Mouse (Mus musculus): ENCODE measurements around the gene Tlr9.

The Tlr9 gene

DNA sequence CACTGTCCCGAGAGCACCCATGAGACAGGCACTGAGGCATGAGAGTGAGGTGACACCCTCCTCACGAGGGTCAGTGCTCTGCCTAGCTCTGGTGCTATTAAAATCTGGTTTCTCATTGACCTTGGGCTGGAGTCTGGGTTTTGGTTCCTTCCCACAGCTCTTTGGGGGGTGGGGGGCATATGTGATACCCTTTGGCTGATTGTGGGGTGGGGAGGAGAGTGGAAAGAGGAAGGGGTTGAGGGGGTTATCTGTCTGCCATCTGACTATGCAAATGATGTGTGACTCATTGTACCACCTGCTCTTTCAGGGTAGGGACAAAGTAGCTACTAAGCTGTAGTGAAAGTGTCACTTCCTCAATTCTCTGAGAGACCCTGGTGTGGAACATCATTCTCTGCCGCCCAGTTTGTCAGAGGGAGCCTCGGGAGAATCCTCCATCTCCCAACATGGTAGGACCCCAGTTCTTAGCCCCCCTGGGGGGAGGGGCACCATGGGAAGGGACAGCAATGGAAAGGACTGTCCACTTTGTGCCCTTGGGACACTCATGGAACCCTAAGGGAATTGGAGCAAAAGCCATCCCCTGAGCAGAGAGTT lies at the start of gene Tlr9:
Gene Tlr9, plus strand, starts transcription at position 338 of the 591 bp plus-strand sequence.
- DNase-seq (ENCODE audit: low spot score in 2 of 2): no peak

DNA sequence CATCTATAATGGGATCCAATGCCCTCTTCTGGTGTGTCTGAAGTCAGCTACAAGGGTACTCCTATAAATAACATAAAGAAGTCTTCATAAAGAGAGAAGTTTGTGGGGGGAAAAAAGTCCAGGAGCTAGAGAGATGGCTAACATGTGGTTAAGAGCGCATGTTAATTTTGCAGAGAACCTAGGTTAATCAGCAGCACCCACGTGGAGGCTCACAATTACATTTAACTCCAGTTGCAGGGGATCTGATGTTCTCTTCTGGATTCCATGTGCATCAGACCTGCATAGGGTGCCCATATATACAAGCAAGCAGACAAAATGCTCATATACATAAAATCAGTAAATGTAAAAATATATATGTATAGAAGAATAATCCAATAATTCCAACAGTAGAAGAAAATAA lies 49.0 kb upstream of the Tlr9 start:
- DNase-seq (ENCODE audit: low spot score in 2 of 2): no peak

DNA sequence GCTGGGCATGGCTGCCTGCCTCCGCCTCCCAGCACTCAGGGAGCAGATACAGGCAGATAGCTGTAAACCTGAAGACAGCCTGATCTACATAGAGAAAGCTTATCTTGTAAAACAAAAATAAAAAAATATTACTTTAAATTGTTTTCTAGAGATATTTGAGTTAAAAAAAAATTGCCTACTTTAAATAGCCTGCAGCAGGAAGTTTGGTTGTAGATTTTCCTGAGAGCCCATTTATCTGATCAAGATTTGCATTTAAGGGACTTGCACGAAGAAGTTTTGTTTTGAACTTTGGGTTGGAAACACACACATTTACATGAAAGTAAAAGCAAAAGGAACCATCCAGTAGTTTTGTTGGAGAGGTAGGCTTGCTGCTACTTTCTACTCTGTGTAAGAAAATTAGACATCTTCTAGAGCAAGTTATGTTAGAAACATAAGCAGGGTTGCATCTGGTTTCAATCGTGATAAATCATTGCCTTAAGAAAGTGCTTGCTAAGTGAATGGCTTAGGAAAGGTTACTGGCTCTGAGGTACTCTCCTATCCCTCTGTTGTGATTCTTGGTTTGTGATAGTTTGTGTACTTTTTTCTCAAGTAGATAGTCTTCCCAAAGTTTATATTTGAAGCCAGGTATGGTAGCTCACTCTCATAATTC lies 46.7 kb upstream of the Tlr9 start:
- no peak for DNase-seq (ENCODE audit: low spot score in 2 of 2)

DNA sequence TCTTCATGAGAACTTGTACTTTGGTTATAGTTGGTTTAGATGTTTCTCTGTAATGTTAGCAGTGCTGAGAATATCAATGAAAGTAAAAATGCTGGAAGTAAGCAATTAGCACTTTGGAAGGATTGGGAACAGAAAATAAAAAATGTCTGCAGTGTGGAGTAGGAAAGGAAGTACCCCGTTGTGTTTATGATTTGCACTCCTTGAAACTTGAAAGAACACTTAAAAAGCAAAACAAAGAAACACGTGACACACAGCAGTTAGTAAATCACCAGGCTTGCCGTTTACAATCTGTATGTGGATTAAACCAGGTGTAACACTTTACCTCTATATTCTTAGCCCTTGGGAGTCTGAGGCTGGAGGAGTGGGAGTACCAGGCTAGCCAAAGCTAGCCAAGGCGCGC lies 45.6 kb upstream of the Tlr9 start:
- no peak for DNase-seq (ENCODE audit: low spot score in 2 of 2)

DNA sequence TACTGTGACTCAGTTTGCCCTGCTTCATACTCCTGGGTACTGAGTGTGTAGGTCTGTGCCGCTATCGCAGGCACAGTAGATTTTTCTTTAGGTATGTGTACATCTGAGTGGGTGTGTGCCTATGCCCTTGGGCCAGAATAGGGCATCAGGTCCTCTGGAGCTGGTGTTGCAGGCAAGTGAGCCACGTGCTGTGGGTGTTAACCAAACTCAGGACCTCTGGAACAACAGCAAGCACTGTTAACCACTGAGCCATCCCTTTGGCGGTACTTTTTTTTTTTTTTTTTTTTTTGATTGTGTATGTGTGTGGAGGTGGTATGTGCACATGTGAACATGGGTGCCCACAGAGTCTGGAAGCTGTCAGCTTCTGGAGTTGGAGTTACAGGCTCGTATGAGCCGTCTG lies 44.6 kb upstream of the Tlr9 start:
- DNase-seq (ENCODE audit: low spot score in 2 of 2): no peak

DNA sequence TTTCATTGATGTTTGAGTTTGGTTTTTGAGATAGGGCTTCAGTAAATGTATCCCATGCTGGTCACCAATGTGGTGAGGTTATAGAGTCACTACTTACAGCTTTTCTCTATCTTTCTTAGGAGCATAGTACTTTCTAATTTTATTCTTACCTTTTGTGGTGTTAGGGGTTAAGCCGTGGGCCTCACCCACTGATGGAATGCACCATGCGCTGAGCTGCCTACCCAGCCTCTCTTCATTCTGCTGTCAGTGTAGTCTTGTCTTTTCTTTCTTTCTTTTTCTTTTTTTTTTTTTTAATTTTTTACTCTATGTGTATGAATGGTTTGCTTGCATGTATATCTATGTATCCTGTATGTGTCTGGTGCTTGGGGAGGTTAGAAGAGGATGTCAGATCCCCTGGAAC lies 42.9 kb upstream of the Tlr9 start:
- no peak for DNase-seq (ENCODE audit: low spot score in 2 of 2)

DNA sequence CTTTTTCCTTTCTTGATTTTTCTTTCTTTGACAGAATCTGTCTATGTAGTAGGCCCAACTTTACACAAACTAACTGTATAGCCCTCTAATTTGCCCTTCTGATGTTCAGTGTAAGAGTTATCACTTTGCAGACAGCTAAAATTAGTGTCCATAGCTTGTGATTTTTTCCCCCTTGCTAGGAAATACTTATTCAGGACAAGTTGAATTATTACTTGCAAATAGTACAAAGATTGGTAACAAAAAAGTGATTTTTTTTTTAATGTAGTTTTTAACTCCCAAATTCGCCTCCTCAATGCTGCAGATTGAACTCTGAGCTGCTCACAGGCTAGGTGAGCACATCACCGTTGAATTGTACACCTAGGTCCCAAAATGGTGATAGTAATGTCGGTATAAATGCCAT lies 42.4 kb upstream of the Tlr9 start:
- no peak for DNase-seq (ENCODE audit: low spot score in 2 of 2)

DNA sequence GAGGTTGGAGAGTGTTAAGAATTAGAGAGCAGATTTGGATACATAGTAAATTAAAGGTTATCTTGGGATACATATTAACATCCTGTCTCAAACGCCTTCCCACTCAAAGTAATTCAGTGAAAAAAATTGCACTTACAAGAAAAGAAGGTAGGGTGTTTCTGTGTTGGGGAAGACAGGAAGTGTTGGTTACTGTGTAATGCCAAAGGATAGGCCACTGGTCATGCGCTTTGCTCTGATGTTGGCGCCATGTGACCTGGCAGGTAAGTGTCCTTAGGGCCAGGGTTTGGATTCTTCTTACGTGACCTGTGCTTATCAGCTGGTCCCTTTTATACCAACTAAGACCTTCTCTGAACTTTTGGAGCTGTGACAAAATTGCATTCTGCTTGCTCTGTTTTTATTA lies 40.3 kb upstream of the Tlr9 start:
- DNase-seq (ENCODE audit: low spot score in 2 of 2): peak in 1 of 2 experiments; percentile 9

DNA sequence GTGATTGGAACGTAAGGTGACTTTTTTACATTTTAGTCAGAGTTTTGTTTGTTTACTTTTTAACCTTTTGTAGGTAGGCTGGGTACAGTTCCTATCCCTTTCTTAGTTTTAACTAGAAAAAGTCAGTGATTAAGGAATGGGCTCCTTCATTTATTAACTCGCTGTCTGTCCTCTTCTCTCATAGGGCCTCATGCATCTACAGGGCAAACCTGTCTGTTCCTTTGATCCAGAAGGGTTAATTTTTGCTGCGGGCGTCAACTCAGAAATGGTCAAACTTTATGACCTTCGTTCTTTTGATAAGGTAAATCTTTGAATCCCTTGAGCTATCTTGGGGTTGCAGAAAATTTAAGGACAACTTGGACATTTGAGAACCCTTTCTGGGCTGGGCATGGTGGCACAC lies 38.4 kb upstream of the Tlr9 start:
- no peak for DNase-seq (ENCODE audit: low spot score in 2 of 2)

DNA sequence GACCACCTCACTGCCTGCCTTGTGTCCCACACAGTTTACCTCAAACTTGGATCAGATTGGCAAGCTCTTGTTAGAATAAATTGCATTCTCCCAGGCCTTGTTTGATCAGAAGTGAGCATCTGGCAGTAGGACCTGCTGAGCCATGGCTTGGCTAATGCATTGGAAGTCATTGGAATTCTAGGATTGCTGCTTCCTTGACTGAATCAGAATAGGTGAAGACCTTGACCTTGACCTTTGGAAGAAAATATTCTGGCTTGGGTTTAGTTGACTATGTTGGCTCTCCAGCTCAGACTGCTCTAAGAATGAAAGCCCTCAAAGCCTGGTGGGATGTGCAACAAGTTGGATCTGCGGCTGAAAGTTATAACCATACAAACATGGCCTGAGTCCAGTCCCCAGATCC lies 31.0 kb upstream of the Tlr9 start:
- DNase-seq (ENCODE audit: low spot score in 2 of 2): no peak

DNA sequence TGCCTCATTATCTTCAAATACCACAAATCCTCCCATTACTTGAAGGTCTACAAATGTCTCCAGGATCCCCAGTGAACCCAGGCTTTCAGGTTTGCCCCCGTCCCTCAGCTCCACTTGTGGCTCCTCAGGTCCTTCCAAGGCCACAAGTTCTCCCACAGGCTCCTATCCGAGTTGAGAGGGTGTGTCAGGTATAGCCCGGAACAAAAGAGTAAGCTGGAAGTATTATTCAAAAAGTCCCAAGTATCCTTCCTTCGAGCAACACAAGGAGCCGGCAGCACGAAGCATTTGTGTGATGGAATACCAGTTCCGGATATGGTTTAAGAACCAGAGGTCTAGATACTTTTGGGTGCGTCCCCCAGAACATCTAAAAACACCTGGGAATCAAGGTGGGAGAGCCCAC lies 30.4 kb upstream of the Tlr9 start:
- DNase-seq (ENCODE audit: low spot score in 2 of 2): no peak

DNA sequence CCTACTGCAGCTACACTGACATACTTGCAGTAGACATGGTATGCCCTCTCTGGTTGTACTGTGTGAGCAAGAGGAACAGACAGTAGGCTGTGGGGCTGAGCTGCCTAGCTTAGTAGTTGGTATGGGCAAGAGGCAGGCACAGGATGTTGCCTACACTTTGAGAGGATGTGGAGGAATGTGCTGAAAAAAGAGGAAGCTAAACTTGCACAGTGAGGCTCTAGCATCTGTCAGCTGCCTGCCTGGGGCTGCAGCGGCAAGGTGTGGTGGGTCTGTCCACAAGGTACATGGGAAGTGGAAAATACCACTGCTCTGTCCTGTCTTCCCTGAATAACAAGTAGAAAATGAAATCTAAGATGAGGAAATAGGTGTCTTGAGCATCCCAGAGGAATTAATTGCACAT lies 29.4 kb upstream of the Tlr9 start:
- DNase-seq (ENCODE audit: low spot score in 2 of 2): no peak

DNA sequence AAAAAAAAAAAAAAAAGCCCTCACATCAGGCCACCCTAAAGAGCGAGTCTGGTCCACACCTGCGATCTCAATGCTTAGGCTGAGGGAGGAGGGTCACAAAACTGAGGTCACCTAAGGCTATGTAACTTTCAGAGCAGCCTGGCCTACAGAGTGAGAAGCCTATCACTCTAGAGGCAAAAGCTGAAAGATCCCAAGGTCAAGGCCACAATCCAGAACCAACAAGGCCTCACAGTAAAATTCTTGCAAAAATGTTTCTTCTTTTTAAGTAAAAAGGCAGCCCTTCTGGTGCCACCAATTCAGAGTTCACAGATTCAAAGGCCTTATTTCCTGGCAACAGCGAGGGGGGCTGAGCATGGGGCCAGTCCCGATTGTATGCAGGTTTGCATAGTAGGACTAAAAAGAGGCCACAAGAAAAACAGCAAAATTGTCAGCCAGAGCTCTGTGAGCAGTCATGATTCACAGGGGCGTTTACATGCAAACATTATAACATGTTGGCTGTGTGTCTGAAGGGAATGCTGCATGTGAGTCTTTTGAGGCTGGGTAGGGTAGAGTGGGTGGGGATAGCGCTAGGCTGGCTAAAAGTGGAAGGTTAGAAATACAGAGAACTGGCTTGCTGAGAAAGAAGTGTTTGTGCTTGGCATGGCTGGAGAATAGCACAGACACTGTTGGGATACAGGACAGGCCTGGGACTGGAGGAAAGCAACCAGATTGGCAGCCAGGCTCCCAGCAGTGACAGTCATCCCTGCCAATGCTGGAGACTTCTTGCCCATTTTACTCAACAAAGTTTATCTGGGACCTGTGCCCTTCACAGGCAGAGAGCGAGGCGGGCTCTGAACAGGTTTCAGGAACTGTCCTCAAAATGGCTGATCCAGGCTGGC lies 28.2 kb upstream of the Tlr9 start:
- peak in 1 of 2 experiments; percentile 75 for DNase-seq (ENCODE audit: low spot score in 2 of 2)

DNA sequence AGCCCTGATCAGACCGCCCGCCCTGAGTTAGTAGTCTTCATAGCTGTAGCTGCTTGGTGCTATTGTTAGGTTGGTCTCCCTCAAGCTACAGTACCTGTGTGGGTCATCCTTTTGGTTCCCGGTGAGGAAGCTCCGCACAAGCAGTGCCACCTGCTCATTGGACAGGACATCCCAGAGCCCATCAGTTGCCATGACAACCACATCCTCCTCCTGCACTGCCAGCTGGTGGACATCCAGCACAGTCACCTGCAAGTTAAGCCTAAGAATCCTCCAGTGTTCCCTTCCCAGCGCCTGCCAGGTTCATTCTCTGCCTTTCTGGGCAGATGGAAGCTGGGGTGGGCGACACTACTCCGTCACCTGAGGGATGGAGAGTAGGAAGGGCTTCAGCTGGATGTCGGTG lies 26.7 kb upstream of the Tlr9 start:
- peak in 1 of 2 experiments; percentile 68 for DNase-seq (ENCODE audit: low spot score in 2 of 2)

DNA sequence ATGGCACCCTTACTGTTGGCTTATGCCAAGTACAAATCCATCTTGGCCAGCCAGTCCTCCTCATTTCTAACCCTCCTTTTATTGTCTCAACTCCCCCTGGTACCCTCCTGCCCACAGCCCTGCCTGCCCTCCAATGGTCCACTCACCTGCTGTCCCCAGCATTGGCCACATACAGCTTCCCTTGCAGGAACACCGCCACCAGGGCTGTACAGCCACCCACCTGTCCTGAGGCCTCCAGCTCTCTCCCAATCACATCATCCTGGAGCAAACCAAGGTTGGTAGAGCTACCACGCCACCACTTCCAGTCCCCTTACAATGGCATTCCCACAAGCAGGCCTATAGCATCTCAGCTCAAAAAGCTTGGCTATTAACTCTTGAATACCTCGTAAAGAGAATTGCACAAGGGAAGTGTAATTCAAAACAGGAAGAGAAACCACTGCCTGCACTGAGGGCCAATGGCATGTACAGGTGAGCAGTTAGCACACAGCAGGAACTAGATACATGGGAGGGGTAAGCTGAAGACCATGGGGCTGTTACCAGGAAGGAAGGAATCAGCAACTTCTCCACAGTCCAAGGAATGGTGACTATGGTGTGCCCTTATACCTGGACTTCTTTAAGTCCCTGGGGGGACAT lies 25.2 kb upstream of the Tlr9 start:
- no peak for DNase-seq (ENCODE audit: low spot score in 2 of 2)

DNA sequence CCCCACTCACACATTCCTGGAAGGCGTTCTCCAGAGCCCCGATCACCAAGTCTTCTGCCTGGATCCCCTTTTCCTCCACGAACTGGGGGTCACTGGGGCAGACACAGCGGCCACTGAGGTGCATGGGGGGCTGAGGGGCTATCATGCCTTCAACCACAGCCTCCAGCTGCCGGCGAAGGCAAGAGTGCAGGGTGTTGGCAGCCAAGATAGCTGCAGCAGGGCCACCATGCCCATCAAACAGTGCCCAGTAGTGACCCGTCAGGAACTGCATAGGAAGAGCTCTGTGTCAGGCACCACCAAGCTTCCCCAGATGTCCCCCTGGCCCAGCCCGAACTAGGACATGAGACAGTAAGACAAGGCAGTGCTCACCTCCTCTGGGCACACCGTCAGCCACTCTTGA lies 24.7 kb upstream of the Tlr9 start:
- DNase-seq (ENCODE audit: low spot score in 2 of 2): no peak

DNA sequence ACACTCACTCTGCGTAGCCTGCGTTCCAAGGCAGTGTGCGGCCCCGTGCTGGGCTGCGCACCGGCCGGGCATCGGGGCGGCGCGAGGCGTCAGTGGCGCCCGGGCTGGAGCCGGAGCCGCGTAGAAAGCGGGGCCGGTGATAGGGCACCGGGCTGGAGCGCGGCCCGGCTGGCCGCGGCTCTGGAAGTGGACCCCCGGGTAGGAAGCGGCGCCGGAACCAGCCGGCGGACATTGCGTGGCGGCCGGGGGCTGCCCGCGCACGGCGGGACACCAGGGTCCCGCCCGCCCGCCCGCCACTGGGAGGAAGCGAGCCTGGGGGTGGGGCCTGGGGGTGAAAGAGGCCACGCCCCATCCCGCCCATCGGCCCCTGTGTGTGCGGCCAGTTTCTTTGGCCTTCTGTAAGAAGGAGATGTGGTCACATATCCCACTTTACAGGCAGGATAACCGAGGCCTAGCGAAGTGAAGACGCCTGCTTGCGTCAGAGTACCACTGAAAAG lies 23.4 kb upstream of the Tlr9 start:
- peak; percentile 65 to 73 for DNase-seq (ENCODE audit: low spot score in 2 of 2)

DNA sequence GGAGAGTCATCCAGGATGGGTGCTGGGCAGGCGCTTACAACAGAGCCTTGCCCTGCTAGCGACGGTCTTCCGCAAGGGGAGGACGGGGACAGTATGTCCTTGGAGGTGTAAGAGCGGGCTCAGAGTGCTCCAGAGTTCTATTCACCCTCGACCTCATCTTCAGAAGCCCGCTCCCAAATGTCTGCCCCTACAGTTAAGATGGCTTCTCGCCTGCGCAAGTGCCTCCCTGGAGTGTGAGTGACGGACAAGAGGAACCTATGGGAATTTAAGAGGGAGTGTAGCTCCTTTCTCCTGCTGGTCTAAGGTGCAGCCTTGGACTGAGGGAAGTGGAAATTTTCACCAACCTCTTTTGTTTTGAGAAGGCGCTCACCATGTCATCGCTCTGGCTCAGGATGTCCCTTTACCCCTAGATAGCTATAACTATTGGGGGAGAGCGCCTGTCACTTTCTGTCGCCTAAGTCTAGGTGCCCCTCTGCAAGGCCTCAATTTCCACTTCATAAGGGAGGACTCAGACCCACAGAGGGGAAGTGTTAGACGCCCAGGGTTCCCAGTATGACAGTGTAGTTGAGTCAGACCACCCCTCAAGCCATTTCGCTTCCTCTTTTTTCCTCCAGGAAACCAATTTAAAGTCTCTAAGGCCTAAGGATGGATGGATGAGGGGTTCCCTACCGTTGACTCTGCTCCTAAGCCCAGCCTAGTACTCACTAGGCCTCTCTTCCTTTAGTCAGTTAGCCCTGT lies 22.7 kb upstream of the Tlr9 start, which contains the start of gene Ppm1m:
Gene Ppm1m, minus strand, starts transcription at position 212 of the 738 bp plus-strand sequence.
- no peak for DNase-seq (ENCODE audit: low spot score in 2 of 2)

DNA sequence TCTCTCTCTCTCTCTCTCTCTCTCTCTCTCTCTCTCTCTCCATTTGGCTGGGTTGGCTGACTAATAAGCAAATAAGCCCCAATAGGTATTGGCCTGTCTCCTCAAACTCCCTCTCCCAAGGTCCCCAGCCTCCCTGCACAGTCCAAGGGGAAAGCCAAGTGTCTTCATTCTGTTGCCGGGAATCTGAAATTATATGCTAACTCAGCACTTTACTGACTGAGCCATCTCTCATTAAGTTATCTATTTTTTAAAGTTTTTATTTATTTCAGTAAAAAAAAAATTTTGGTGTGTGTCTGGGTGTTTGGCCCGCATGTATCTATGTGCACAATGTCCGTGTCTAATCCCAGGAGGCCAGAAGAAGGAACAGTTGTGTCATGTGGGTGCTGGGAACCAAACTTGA lies 20.5 kb upstream of the Tlr9 start:
- no peak for DNase-seq (ENCODE audit: low spot score in 2 of 2)

DNA sequence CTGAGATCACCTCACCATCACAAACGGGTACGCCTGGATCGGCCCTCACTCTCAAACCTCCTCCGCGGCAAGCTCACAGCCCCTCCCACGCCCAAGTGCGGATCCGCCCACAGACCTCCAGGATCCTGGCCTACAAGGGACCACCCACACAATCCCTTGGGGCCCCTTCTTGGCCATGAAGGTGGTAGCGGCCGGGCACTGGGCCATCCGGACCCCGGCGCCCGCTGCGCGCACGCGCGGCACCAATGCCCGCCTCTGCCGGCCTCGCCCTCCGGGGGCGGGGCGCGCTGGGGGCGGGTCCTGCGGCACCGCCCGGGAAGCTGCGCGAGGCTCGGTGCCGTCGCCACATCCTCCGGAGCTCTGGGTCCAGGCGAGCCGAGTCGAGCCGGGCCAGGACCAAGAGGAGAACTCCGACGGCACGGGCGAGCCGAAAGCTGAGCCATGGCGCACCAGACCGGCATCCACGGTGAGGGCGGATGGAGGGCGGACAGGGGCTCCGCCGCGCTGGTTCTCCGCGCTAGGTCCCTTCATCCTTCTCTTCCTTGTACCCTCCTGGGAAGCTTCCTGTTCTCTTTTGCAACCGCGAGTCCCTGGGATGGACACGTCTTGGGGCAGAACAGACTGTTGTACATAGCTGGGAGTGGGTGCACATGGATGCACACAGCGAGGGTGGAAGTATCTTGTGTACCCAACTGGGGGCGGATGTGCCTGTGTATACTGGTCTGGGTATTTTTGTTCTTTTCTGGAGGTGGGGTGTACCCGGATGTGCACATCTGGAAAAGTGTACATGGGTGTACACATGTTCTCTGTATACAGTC lies 19.4 kb upstream of the Tlr9 start, which contains the start of gene Twf2:
Gene Twf2, plus strand, starts transcription at position 290 of the 818 bp plus-strand sequence.
- peak; percentile 92 to 94 for DNase-seq (ENCODE audit: low spot score in 2 of 2)

Data from right cerebral cortex, postnatal 10 days (tissue).